Mouse (Mus musculus): ENCODE measurements around the gene Epas1. TPM values are rescaled to one million over a fixed set of nuclear protein-coding genes. Genes with fewer than 3 reads are reported as not detected.
A peak's percentile ranks its signal among the peaks of the same experiment; 100 is the strongest.

The Epas1 gene
- polyA plus RNA-seq, 1 experiment from 2014 or later = 2.8 TPM

GRCm38 (mm10) chr17:86828500-86828899 is 75.0 kb downstream of the Epas1 start:
- CTCF ChIA-PET = no interaction called here
- DNase-seq (ENCODE audit: low read depth, low spot score) = no peak
- no peak for ATAC-seq
- POLR2A ChIA-PET = no interaction called here
- no peak for TF ChIP-seq CTCF (IDR thresholded peaks at IDR 0.05)
- in situ Hi-C loops (cut with MboI; ENCODE audit: low pct_unique_long_range_greater_than_20kb) = no loop called here
- no peaks in the 10 kb centered on the region for H3K27me3 ChIP-seq

- CTCF ChIA-PET = interaction anchor here (0.9 kb wide), 1 partner anchor 9 kb away, joined by 3 read pairs; no protein-coding TSS in a partner anchor
- TF ChIP-seq CTCF (IDR thresholded peaks at IDR 0.05) = no peak
- in situ Hi-C loops (cut with MboI; ENCODE audit: low pct_unique_long_range_greater_than_20kb) = no loop called here
- DNase-seq (ENCODE audit: low read depth, low spot score) (no peak), ATAC-seq (no peak)
- POLR2A ChIA-PET = no interaction called here
- H3K27me3 ChIP-seq = no peaks in the 10 kb centered on the region
Observed at GRCm38 (mm10) chr17:86829383-86830175, 76.1 kb downstream of the Epas1 start.

GRCm38 (mm10) chr17:86830893-86831292 is 77.4 kb downstream of the Epas1 start:
- H3K27me3 ChIP-seq = no peaks in the 10 kb centered on the region
- CTCF ChIA-PET = no interaction called here
- POLR2A ChIA-PET = no interaction called here
- in situ Hi-C loops (cut with MboI; ENCODE audit: low pct_unique_long_range_greater_than_20kb) = no loop called here
- ATAC-seq = no peak
- no peak for DNase-seq (ENCODE audit: low read depth, low spot score)
- TF ChIP-seq CTCF (IDR thresholded peaks at IDR 0.05) = no peak

GRCm38 (mm10) chr17:86832562-86833327 is 79.2 kb downstream of the Epas1 start:
- in situ Hi-C loops (cut with MboI; ENCODE audit: low pct_unique_long_range_greater_than_20kb) = no loop called here
- H3K27me3 ChIP-seq = no peaks in the 10 kb centered on the region
- TF ChIP-seq CTCF (IDR thresholded peaks at IDR 0.05) = no peak
- DNase-seq (ENCODE audit: low read depth, low spot score) = no peak
- POLR2A ChIA-PET = no interaction called here
- CTCF ChIA-PET = interaction anchor here (0.7 to 2.2 kb wide), 10 partner anchors 10 to 346 kb away, joined by 3 to 6 read pairs (median 3); no protein-coding TSS in a partner anchor
- no peak for ATAC-seq

- ATAC-seq (no peak), DNase-seq (ENCODE audit: low read depth, low spot score) (no peak)
- ChIA-PET CTCF (interaction anchor here (0.7 to 2.2 kb wide), 3 partner anchors 13 to 80 kb away, joined by 3 to 6 read pairs (median 3); no protein-coding TSS in a partner anchor), POLR2A (no interaction called here)
- peaks cover 6% of the 10 kb centered on the region for H3K27me3 ChIP-seq
- in situ Hi-C loops (cut with MboI; ENCODE audit: low pct_unique_long_range_greater_than_20kb) = no loop called here
- no peak for TF ChIP-seq CTCF (IDR thresholded peaks at IDR 0.05)
Observed at GRCm38 (mm10) chr17:86833945-86834344, 80.4 kb downstream of the Epas1 start.

- no peak for DNase-seq (ENCODE audit: low read depth, low spot score)
- POLR2A ChIA-PET = no interaction called here
- no peak for TF ChIP-seq CTCF (IDR thresholded peaks at IDR 0.05)
- CTCF ChIA-PET = no interaction called here
- in situ Hi-C loops (cut with MboI; ENCODE audit: low pct_unique_long_range_greater_than_20kb) = no loop called here
- peaks cover 10% of the 10 kb centered on the region for H3K27me3 ChIP-seq
- ATAC-seq = no peak
Observed at GRCm38 (mm10) chr17:86839308-86839707, 85.8 kb downstream of the Epas1 start.

- ChIA-PET CTCF (no interaction called here), POLR2A (interaction anchor here (0.8 kb wide), 1 partner anchor 422 kb away, joined by 3 read pairs; no protein-coding TSS in a partner anchor)
- peak; percentile 8 for ATAC-seq
Observed at GRCm38 (mm10) chr17:86850700-86851337, 97.3 kb downstream of the Epas1 start.

GRCm38 (mm10) chr17:86851782-86852181 is 98.3 kb downstream of the Epas1 start:
- CTCF ChIA-PET = no interaction called here
- POLR2A ChIA-PET = no interaction called here
- ATAC-seq (no peak), DNase-seq (ENCODE audit: low read depth, low spot score) (no peak)
- H3K27me3 ChIP-seq = no peaks in the 10 kb centered on the region
- TF ChIP-seq CTCF (IDR thresholded peaks at IDR 0.05) = no peak
- in situ Hi-C loops (cut with MboI; ENCODE audit: low pct_unique_long_range_greater_than_20kb) = no loop called here

More at GRCm38 (mm10) chr17:86850700-86851337, 97.3 kb downstream of the Epas1 start:
- in situ Hi-C loops (cut with MboI; ENCODE audit: low pct_unique_long_range_greater_than_20kb) = no loop called here
- no peak for TF ChIP-seq CTCF (IDR thresholded peaks at IDR 0.05)
- no peaks in the 10 kb centered on the region for H3K27me3 ChIP-seq
- no peak for DNase-seq (ENCODE audit: low read depth, low spot score)

GRCm38 (mm10) chr17:86852591-86853031 is 99.1 kb downstream of the Epas1 start:
- ChIA-PET POLR2A (no interaction called here), CTCF (no interaction called here)
- H3K27me3 ChIP-seq = no peaks in the 10 kb centered on the region
- no peak for DNase-seq (ENCODE audit: low read depth, low spot score)
- no peak for ATAC-seq
- TF ChIP-seq CTCF (IDR thresholded peaks at IDR 0.05) = no peak
- in situ Hi-C loops (cut with MboI; ENCODE audit: low pct_unique_long_range_greater_than_20kb) = no loop called here

GRCm38 (mm10) chr17:86870586-86870985 is 117.1 kb downstream of the Epas1 start:
- in situ Hi-C loops (cut with MboI; ENCODE audit: low pct_unique_long_range_greater_than_20kb) = no loop called here
- ATAC-seq = peak; percentile 31
- no peak for TF ChIP-seq CTCF (IDR thresholded peaks at IDR 0.05)
- CTCF ChIA-PET = interaction anchor here (1.8 kb wide), 1 partner anchor 15 kb away, joined by 4 read pairs; no protein-coding TSS in a partner anchor
- no peaks in the 10 kb centered on the region for H3K27me3 ChIP-seq
- POLR2A ChIA-PET = no interaction called here
- DNase-seq (ENCODE audit: low read depth, low spot score) = peak; percentile 17
